Mouse (Mus musculus) 3T3-L1 (cell line): ENCODE results near the gene Olfr714.
"Not testable (repeated sequence)": the region's sequence is repeated elsewhere in the genome, so short reads cannot be mapped to it uniquely, and the experiment has no call there.

ENCODE experiments used
- DNase-seq: peaks from one replicate; pipeline ENCODE4 v3.0.0-alpha.2; 2015; ENCODE audit warnings: low read depth, low spot score

Olfr714 gene

DNA sequence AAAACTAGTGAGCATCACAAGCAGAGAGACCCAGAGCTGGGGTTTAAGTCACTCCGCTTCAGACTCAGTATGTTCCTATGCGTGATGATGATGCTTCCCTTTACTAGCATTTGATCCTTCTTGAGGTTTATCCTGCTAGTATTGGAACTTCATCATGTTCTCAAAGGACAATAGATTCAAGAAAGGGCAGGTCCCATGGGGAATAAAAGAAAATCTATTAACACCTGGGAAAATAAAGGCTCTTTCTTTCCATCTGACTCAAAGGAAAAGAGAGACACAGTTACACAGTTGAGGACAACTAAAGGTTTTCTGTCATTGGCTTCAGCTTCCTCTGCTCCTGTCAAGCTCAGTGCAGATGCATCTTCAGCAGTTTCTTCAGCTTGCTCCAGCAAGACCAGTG is at the start of gene Olfr714:
Gene Olfr714 (plus strand): TSS at position 301 of the 400 bp plus-strand sequence.
- no peak for DNase-seq

GRCm38 (mm10) chr7:107030874-107031273 is 39.9 kb upstream of the Olfr714 start, which contains the start of gene Olfr713:
Olfr713 (plus strand) TSS chr7:107031174.
- no peak for DNase-seq

GRCm38 (mm10) chr7:107039934-107040563 is 30.7 kb upstream of the Olfr714 start:
- DNase-seq, result no peak

DNA sequence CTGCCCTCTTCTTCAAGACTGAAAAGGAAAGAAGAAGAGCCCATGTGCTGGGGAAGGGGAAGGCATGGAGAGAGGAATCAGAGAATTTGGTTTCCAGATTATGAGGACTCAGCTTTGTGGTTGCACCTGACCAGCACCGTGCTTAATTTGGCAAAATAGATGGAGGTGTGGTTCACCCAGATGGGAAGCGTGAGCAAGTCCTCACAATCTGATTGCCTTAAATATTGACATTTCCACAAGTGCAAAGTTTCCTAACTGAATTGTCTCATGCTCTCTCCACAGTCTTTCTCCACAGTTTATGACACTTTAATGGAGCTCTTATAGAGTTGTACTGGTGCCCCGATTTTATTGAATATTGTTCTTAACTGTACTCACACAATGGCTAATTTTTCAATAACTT is 27.6 kb upstream of the Olfr714 start:
- DNase-seq, result no peak

DNA sequence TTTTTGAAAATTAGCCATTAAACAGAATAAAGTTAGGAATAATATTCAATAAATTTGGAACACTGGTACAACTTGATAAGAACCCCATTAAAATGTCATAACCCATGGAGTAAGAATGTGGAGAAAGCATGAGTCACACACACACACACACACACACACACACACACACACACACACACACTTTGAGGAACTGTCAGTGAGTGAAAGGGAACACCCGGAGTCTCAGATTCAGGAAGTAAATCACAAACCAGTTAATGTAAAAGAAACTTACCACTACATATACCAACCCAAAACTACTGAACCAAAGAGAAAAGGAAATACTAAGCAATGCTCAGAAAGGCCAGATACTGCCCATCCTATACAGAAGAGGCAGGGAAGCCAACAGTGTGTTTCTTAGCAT is 26.4 kb upstream of the Olfr714 start:
- DNase-seq, result no peak

DNA sequence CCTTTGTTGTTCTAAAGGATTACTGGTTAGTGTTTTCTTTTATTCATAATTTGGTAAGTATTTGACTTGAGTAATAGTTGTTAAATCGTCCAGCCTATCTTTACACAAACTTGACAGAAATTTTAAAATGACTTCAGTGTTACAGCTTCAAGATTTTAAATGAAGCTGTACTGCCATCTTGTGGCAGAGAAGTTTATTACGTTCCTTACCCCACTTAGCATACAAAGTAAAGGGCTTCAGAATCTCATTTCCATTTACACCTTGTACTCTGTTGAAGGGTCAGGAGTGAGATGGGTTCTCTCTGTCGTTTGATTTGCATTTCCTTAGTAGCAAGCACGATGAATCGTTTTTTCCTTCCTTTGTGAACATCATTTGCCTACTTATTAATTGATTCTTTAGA is 24.9 kb upstream of the Olfr714 start:
- DNase-seq, result peak; percentile 71

GRCm38 (mm10) chr7:107047578-107047977 is 23.2 kb upstream of the Olfr714 start:
- no peak for DNase-seq

DNA sequence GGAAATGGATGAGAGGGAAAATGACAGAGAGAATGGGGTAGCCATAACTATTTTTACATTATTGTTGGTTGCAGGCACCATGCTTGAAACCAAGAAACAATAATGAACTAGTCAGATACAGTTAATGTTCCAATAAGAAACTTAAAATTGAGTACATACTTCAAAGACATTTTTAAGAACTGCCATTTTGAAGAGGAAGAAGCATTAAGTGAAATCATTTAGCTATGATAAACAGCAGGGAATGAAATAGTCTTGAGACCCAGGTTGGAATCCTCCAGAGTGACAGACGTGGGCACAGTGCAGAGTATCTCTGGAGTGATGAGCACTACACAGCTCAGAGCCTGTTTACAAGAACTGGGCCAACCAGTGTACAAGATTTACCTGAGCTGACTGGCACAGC is 22.1 kb downstream of the Olfr714 start, which contains the start of gene Olfr17:
Gene Olfr17 (plus strand): TSS at position 301 of the 400 bp plus-strand sequence.
- no peak for DNase-seq

DNA sequence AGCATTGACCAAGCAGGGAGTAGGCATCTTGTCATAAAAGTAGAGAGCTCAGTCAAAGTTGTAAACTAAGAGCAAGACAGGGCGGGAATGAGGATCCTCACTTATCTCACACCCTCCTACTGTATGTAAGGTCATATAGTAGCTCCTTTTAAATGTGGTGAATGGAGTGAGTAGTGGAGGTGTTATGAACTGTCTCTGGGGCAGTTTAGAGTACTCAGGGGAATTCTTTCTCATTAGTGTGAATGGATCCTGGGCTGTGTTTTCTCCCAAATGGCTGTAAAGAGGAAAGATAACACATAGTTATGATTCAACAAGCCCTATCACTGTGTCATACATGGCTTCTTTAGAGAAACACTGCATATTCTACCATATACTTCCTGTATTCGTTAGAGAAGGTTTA is 39.5 kb downstream of the Olfr714 start, which contains the start of gene Olfr715b:
Gene Olfr715b (minus strand): TSS at position 101 of the 400 bp plus-strand sequence.
- not testable (repeated sequence) for DNase-seq
